Mouse (Mus musculus): ENCODE results near the gene Jph3. TPM values are rescaled to one million over a fixed set of nuclear protein-coding genes. Genes with fewer than 3 reads are reported as not detected.

Jph3 gene
- polyA plus RNA-seq, 1 experiment = 196 TPM

GRCm38 (mm10) chr8:121740721-121741120 lies 11.3 kb downstream of the Jph3 start:
- TF ChIP-seq POLR2A (IDR thresholded peaks at IDR 0.05; ENCODE audit: extremely low read depth, insufficient read depth, low read length) (no peak), CTCF (IDR thresholded peaks at IDR 0.05; ENCODE audit: extremely low read depth, insufficient read depth, low read length) (no peak)
- H3K27ac ChIP-seq (ENCODE audit: insufficient read depth, low read length) = no peak overlapping the region
- H3K4me3 ChIP-seq (ENCODE audit: insufficient read depth, low read length) = no peak overlapping the region
- peaks cover 6% of the 10 kb centered on the region; the same call in 1 of the 2 replicates for H3K4me1 ChIP-seq (ENCODE audit: control insufficient read depth, insufficient read depth, low read length)

- Histone ChIP-seq H3K27ac (ENCODE audit: insufficient read depth, low read length) (no peak overlapping the region), H3K4me3 (ENCODE audit: insufficient read depth, low read length) (no peak overlapping the region)
Observed at GRCm38 (mm10) chr8:121749501-121749900, 20.1 kb downstream of the Jph3 start.

GRCm38 (mm10) chr8:121750512-121750911 lies 21.1 kb downstream of the Jph3 start:
- Histone ChIP-seq H3K4me3 (ENCODE audit: insufficient read depth, low read length) (no peak overlapping the region), H3K4me1 (ENCODE audit: control insufficient read depth, insufficient read depth, low read length) (no peaks in the 10 kb centered on the region), H3K27ac (ENCODE audit: insufficient read depth, low read length) (no peak overlapping the region)
- TF ChIP-seq CTCF (IDR thresholded peaks at IDR 0.05; ENCODE audit: extremely low read depth, insufficient read depth, low read length) (peak; percentile 38), POLR2A (IDR thresholded peaks at IDR 0.05; ENCODE audit: extremely low read depth, insufficient read depth, low read length) (no peak)

More at GRCm38 (mm10) chr8:121749501-121749900, 20.1 kb downstream of the Jph3 start:
- TF ChIP-seq CTCF (IDR thresholded peaks at IDR 0.05; ENCODE audit: extremely low read depth, insufficient read depth, low read length) = no peak
- TF ChIP-seq POLR2A (IDR thresholded peaks at IDR 0.05; ENCODE audit: extremely low read depth, insufficient read depth, low read length) = no peak
- H3K4me1 ChIP-seq (ENCODE audit: control insufficient read depth, insufficient read depth, low read length) = no peaks in the 10 kb centered on the region

- Histone ChIP-seq H3K4me1 (ENCODE audit: control insufficient read depth, insufficient read depth, low read length) (no peaks in the 10 kb centered on the region), H3K4me3 (ENCODE audit: insufficient read depth, low read length) (no peak overlapping the region), H3K27ac (ENCODE audit: insufficient read depth, low read length) (no peak overlapping the region)
- TF ChIP-seq POLR2A (IDR thresholded peaks at IDR 0.05; ENCODE audit: extremely low read depth, insufficient read depth, low read length) (no peak), CTCF (IDR thresholded peaks at IDR 0.05; ENCODE audit: extremely low read depth, insufficient read depth, low read length) (peak; percentile 86)
Observed at GRCm38 (mm10) chr8:121751407-121751806, 22.0 kb downstream of the Jph3 start.

- TF ChIP-seq CTCF (IDR thresholded peaks at IDR 0.05; ENCODE audit: extremely low read depth, insufficient read depth, low read length) = no peak
- no peak for TF ChIP-seq POLR2A (IDR thresholded peaks at IDR 0.05; ENCODE audit: extremely low read depth, insufficient read depth, low read length)
- Histone ChIP-seq H3K27ac (ENCODE audit: insufficient read depth, low read length) (no peak overlapping the region; the same call in 1 of the 2 replicates), H3K4me1 (ENCODE audit: control insufficient read depth, insufficient read depth, low read length) (peaks cover 5% of the 10 kb centered on the region), H3K4me3 (ENCODE audit: insufficient read depth, low read length) (no peak overlapping the region)
Observed at GRCm38 (mm10) chr8:121758470-121758869, 29.0 kb downstream of the Jph3 start.

GRCm38 (mm10) chr8:121760484-121760883 lies 31.1 kb downstream of the Jph3 start:
- Histone ChIP-seq H3K4me1 (ENCODE audit: control insufficient read depth, insufficient read depth, low read length) (peaks cover 6% of the 10 kb centered on the region), H3K4me3 (ENCODE audit: insufficient read depth, low read length) (no peak overlapping the region), H3K27ac (ENCODE audit: insufficient read depth, low read length) (no peak overlapping the region)
- TF ChIP-seq CTCF (IDR thresholded peaks at IDR 0.05; ENCODE audit: extremely low read depth, insufficient read depth, low read length) = no peak
- no peak for TF ChIP-seq POLR2A (IDR thresholded peaks at IDR 0.05; ENCODE audit: extremely low read depth, insufficient read depth, low read length)

GRCm38 (mm10) chr8:121761480-121761879 lies 32.1 kb downstream of the Jph3 start:
- TF ChIP-seq CTCF (IDR thresholded peaks at IDR 0.05; ENCODE audit: extremely low read depth, insufficient read depth, low read length) = no peak
- TF ChIP-seq POLR2A (IDR thresholded peaks at IDR 0.05; ENCODE audit: extremely low read depth, insufficient read depth, low read length) = no peak
- H3K4me3 ChIP-seq (ENCODE audit: insufficient read depth, low read length) = no peak overlapping the region
- no peak overlapping the region for H3K27ac ChIP-seq (ENCODE audit: insufficient read depth, low read length)
- peaks cover 8% of the 10 kb centered on the region for H3K4me1 ChIP-seq (ENCODE audit: control insufficient read depth, insufficient read depth, low read length)

- H3K4me1 ChIP-seq (ENCODE audit: control insufficient read depth, insufficient read depth, low read length) = peaks cover 8% of the 10 kb centered on the region
- H3K27ac ChIP-seq (ENCODE audit: insufficient read depth, low read length) = no peak overlapping the region
- TF ChIP-seq CTCF (IDR thresholded peaks at IDR 0.05; ENCODE audit: extremely low read depth, insufficient read depth, low read length) = no peak
- TF ChIP-seq POLR2A (IDR thresholded peaks at IDR 0.05; ENCODE audit: extremely low read depth, insufficient read depth, low read length) = no peak
Observed at GRCm38 (mm10) chr8:121762999-121763699, 33.7 kb downstream of the Jph3 start.

GRCm38 (mm10) chr8:121763700-121764013 lies 34.2 kb downstream of the Jph3 start:
- no peak overlapping the region for H3K4me3 ChIP-seq (ENCODE audit: insufficient read depth, low read length)
- TF ChIP-seq CTCF (IDR thresholded peaks at IDR 0.05; ENCODE audit: extremely low read depth, insufficient read depth, low read length) (no peak), POLR2A (IDR thresholded peaks at IDR 0.05; ENCODE audit: extremely low read depth, insufficient read depth, low read length) (no peak)
- no peak overlapping the region for H3K27ac ChIP-seq (ENCODE audit: insufficient read depth, low read length)
- H3K4me1 ChIP-seq (ENCODE audit: control insufficient read depth, insufficient read depth, low read length) = peaks cover 8% of the 10 kb centered on the region

More at GRCm38 (mm10) chr8:121762999-121763699, 33.7 kb downstream of the Jph3 start:
- no peak overlapping the region for H3K4me3 ChIP-seq (ENCODE audit: insufficient read depth, low read length)

DNA sequence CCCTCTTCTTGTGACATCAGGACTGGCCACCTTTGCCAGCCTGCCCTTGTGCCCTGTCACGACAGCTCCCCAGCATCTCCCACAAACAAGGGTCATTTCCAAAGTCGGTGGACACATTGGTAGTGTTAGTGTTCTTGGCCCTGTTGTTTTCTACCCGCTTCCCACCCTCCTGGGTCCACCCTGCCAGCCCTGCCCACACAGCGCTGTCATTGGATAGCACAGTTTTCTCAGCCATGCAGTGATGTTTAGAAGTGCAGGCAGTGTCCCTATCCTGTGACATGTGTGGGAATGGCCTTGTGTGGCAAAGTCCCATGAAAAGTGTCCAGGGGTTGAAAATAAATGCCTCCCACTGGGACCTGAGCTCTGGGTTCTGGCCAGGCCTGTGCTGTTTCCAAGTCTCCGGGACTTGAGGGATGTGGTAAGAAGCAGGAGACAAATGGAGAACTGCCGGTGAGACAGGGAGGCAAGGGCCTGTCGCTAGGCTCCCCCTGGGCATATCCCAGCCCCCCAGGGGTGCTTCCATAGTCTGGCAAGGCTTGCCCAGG lies 36.2 kb downstream of the Jph3 start:
- no peak for TF ChIP-seq CTCF (IDR thresholded peaks at IDR 0.05; ENCODE audit: extremely low read depth, insufficient read depth, low read length)
- no peak for TF ChIP-seq POLR2A (IDR thresholded peaks at IDR 0.05; ENCODE audit: extremely low read depth, insufficient read depth, low read length)
- H3K27ac ChIP-seq (ENCODE audit: insufficient read depth, low read length) = no peak overlapping the region
- H3K4me1 ChIP-seq (ENCODE audit: control insufficient read depth, insufficient read depth, low read length) = peaks cover 12% of the 10 kb centered on the region
- H3K4me3 ChIP-seq (ENCODE audit: insufficient read depth, low read length) = no peak overlapping the region

Measured in cortical plate, adult 2 months (tissue).